Mouse (Mus musculus) MEL (cell line): Measurements from ENCODE around the gene Exog. TPM values are rescaled to one million over a fixed set of nuclear protein-coding genes. Genes with fewer than 3 reads are reported as not detected.

ENCODE experiments used
- DNase-seq: peaks from one replicate; pipeline ENCODE4 v3.0.0; 2011; ENCODE audit warnings: low read depth, low spot score
- H3K27ac ChIP-seq: 2 replicates; pipeline ENCODE4 v1.5.1; 2012; ENCODE audit warnings: low read depth, mild to moderate bottlenecking, control low read depth, low read length, moderate library complexity; ENCODE audit not compliant: control insufficient read depth
- H3K27me3 ChIP-seq, 2 experiments: fragments of 150-350 bp in 1 of 2; sonication (generic) in 1 of 2; 2 replicates each; pipeline ENCODE4 v1.6.1; 2012; ENCODE audit warnings: low read length in 2 of 2, mild to moderate bottlenecking in 2 of 2, improper control_type of control experiment in 1 of 2, moderate library complexity in 1 of 2; ENCODE audit not compliant: insufficient read depth in 2 of 2, control insufficient read depth in 1 of 2
- H3K36me3 ChIP-seq, 2 experiments: 2 replicates each; pipeline ENCODE4 v1.6.1; 2012 to 2014; ENCODE audit warnings: low read length in 2 of 2, improper control_type of control experiment in 1 of 2, inconsistent platforms in 1 of 2, mild to moderate bottlenecking in 1 of 2; ENCODE audit not compliant: insufficient read depth in 2 of 2, control insufficient read depth in 1 of 2
- H3K4me1 ChIP-seq, 2 experiments: fragments of 150-350 bp in 1 of 2; sonication (generic) in 1 of 2; 2 replicates each; pipeline ENCODE4 v1.6.1; 2012; ENCODE audit warnings: low read length in 2 of 2, improper control_type of control experiment in 1 of 2, mild to moderate bottlenecking in 1 of 2; ENCODE audit not compliant: insufficient read depth in 2 of 2, control insufficient read depth in 1 of 2
- H3K4me3 ChIP-seq, 2 experiments: fragments of 150-350 bp in 1 of 2; sonication (generic) in 1 of 2; 2 replicates each; pipeline ENCODE4 v1.5.1; 2012; ENCODE audit warnings: low read depth in 2 of 2, low read length in 2 of 2, mild to moderate bottlenecking in 2 of 2, moderate library complexity in 2 of 2, control low read depth in 1 of 2, improper control_type of control experiment in 1 of 2; ENCODE audit not compliant: control insufficient read depth in 1 of 2, insufficient read depth in 1 of 2
- H3K79me2 ChIP-seq: 2 replicates; pipeline ENCODE4 v1.6.1; 2012; ENCODE audit warnings: mild to moderate bottlenecking, low read length, moderate library complexity; ENCODE audit not compliant: control insufficient read depth, poor library complexity, insufficient read depth
- H3K9ac ChIP-seq: 2 replicates; pipeline ENCODE4 v1.6.1; 2012; ENCODE audit warnings: low read depth, mild to moderate bottlenecking, control low read depth, low read length, moderate library complexity; ENCODE audit not compliant: control insufficient read depth, poor library complexity, severe bottlenecking
- H3K9me3 ChIP-seq: fragments of 150-350 bp; sonication (generic); replicated peaks from 2 replicates; pipeline ENCODE4 v1.6.1; 2012; ENCODE audit warnings: mild to moderate bottlenecking, low read length, improper control_type of control experiment, moderate library complexity; ENCODE audit not compliant: insufficient read depth
- CHD1 ChIP-seq: IDR thresholded peaks from 2 replicates; pipeline ENCODE4 v1.6.1; 2012; ENCODE audit warnings: low read depth, mild to moderate bottlenecking, inconsistent platforms, low read length, improper control_type of control experiment
- CTCF ChIP-seq, 3 experiments: IDR thresholded peaks in 2 of 3; conservative IDR thresholded peaks in 1 of 3; 2 replicates each; pipeline ENCODE4 v1.5.1; 2011 to 2012; ENCODE audit warnings: low read length in 3 of 3, low read depth in 2 of 3, mild to moderate bottlenecking in 2 of 3, improper control_type of control experiment in 1 of 3, inconsistent platforms in 1 of 3, mixed read lengths in 1 of 3, moderate library complexity in 1 of 3; ENCODE audit not compliant: control insufficient read depth in 1 of 3, insufficient read depth in 1 of 3, poor library complexity in 1 of 3, severe bottlenecking in 1 of 3
- E2F4 ChIP-seq: IDR thresholded peaks from 2 replicates; pipeline ENCODE4 v1.6.1; 2011; ENCODE audit warnings: low read depth, low read length, improper control_type of control experiment, borderline replicate concordance
- MAX ChIP-seq: IDR thresholded peaks from 2 replicates; pipeline ENCODE4 v1.6.1; 2011; ENCODE audit warnings: low read length, improper control_type of control experiment
- NRF1 ChIP-seq: IDR thresholded peaks from 2 replicates; pipeline ENCODE4 v1.6.1; 2014; ENCODE audit warnings: low read depth, mild to moderate bottlenecking, inconsistent platforms, low read length, improper control_type of control experiment, moderate library complexity; ENCODE audit not compliant: poor library complexity, insufficient read depth, severe bottlenecking
- POLR2A ChIP-seq, 2 experiments: IDR thresholded peaks; 2 replicates each; pipeline ENCODE4 v1.6.1; 2011 to 2012; ENCODE audit warnings: low read length in 2 of 2, mild to moderate bottlenecking in 2 of 2, control low read depth in 1 of 2, improper control_type of control experiment in 1 of 2, low read depth in 1 of 2, moderate library complexity in 1 of 2; ENCODE audit not compliant: control insufficient read depth in 1 of 2, insufficient read depth in 1 of 2, poor library complexity in 1 of 2
- POLR2AphosphoS5 ChIP-seq: IDR thresholded peaks from 2 replicates; pipeline ENCODE4 v1.6.1; 2012; ENCODE audit warnings: low read depth, borderline replicate concordance, mild to moderate bottlenecking, inconsistent platforms, low read length, moderate library complexity, mixed read lengths
- SIN3A ChIP-seq: IDR thresholded peaks from 2 replicates; pipeline ENCODE4 v1.6.1; 2012; ENCODE audit warnings: low read length, improper control_type of control experiment, inconsistent platforms
- SMC3 ChIP-seq: IDR thresholded peaks from 2 replicates; pipeline ENCODE4 v1.6.1; 2011; ENCODE audit warnings: low read depth, low read length, improper control_type of control experiment
- TAL1 ChIP-seq: IDR thresholded peaks from 2 replicates; pipeline ENCODE4 v1.6.1; 2012; ENCODE audit warnings: mild to moderate bottlenecking, inconsistent platforms, low read length, moderate library complexity, mixed read lengths
- TBP ChIP-seq: IDR thresholded peaks from 2 replicates; pipeline ENCODE4 v1.8.0; 2011; ENCODE audit warnings: low read depth, low read length, improper control_type of control experiment
- TCF12 ChIP-seq: IDR thresholded peaks from 2 replicates; pipeline ENCODE4 v1.6.1; 2014; ENCODE audit warnings: low read depth, mild to moderate bottlenecking, inconsistent platforms, low read length, improper control_type of control experiment, moderate library complexity
- USF1 ChIP-seq: IDR thresholded peaks from 2 replicates; pipeline ENCODE4 v1.6.1; 2014; ENCODE audit warnings: low read depth, mild to moderate bottlenecking, inconsistent platforms, low read length, improper control_type of control experiment, moderate library complexity
- USF2 ChIP-seq, 2 experiments: IDR thresholded peaks; 2 replicates each; pipeline ENCODE4 v1.6.1; 2011 to 2012; ENCODE audit warnings: improper control_type of control experiment in 2 of 2, low read length in 2 of 2, borderline replicate concordance in 1 of 2, inconsistent platforms in 1 of 2, low read depth in 1 of 2, mild to moderate bottlenecking in 1 of 2; ENCODE audit not compliant: insufficient read depth in 1 of 2
- ZC3H11A ChIP-seq: IDR thresholded peaks from 2 replicates; pipeline ENCODE4 v1.6.1; 2012; ENCODE audit warnings: low read depth, mild to moderate bottlenecking, inconsistent platforms, low read length, improper control_type of control experiment
- ZMIZ1 ChIP-seq: IDR thresholded peaks from 2 replicates; pipeline ENCODE4 v1.6.1; 2012; ENCODE audit warnings: low read depth, mild to moderate bottlenecking, inconsistent platforms, low read length, improper control_type of control experiment, moderate library complexity
- ZNF384 ChIP-seq: IDR thresholded peaks from 2 replicates; pipeline ENCODE4 v1.6.1; 2012; ENCODE audit warnings: low read depth, mild to moderate bottlenecking, inconsistent platforms, low read length, improper control_type of control experiment
- polyA plus RNA-seq, 2 experiments: library from polyadenylated mRNA; stranded (reverse) in 1 of 2; unstranded in 1 of 2; fragments of >175 nt in 1 of 2; fragments of >200 nt in 1 of 2; gene quantifications; 2 replicates each; pipeline versions ENCODE4 v1.2.1 to v1.2.4; 2012; ENCODE audit warnings: low replicate concordance in 2 of 2, low read depth in 1 of 2; ENCODE audit not compliant: insufficient read length in 2 of 2, insufficient read depth in 1 of 2, missing spikeins in 1 of 2
- total RNA-seq: library from RNA; depleted of rRNA; stranded (reverse); fragments of 300-350 nt; gene quantifications from 2 replicates; pipeline ENCODE4 v1.2.3, GENCODE M21; 2012

Gene Exog
- total and polyA plus RNA-seq, 3 experiments, result 11.7 to 12.1 TPM; not detected in 1

- no peaks in the 10 kb centered on the region for H3K36me3 ChIP-seq
- no peaks in the 10 kb centered on the region for H3K27me3 ChIP-seq
- TF ChIP-seq SIN3A (no peak), USF1 (no peak), USF2 (IDR thresholded peaks at IDR 0.05; ENCODE audit: borderline replicate concordance in 1 of 2, insufficient read depth in 1 of 2, low read depth in 1 of 2, low read length in 2 of 2) (no peak), CTCF (IDR thresholded peaks at IDR 0.05 in 2 of 3, conservative IDR thresholded peaks at IDR 0.05 in 1 of 3; ENCODE audit: control insufficient read depth in 1 of 3, insufficient read depth in 1 of 3, low read depth in 2 of 3, low read length in 3 of 3, poor library complexity in 1 of 3, severe bottlenecking in 1 of 3) (no peak), ZMIZ1 (no peak), POLR2A (IDR thresholded peaks at IDR 0.05; ENCODE audit: control insufficient read depth in 1 of 2, insufficient read depth in 1 of 2, low read depth in 1 of 2, low read length in 2 of 2, poor library complexity in 1 of 2) (no peak), CHD1 (no peak), TAL1 (no peak), SMC3 (no peak), NRF1 (no peak)
- TF ChIP-seq, all 39 proteins: peak for 0
- H3K9ac ChIP-seq, result no peak overlapping the region
- no peaks in the 10 kb centered on the region for H3K79me2 ChIP-seq
- H3K9me3 ChIP-seq, result no peaks in the 10 kb centered on the region
- H3K4me3 ChIP-seq, result no peak overlapping the region
- H3K4me1 ChIP-seq, result no peaks in the 10 kb centered on the region
- no peak for DNase-seq
- no peak overlapping the region for H3K27ac ChIP-seq
Measured at GRCm38 (mm10) chr9:119474717-119475611, 30.2 kb downstream of the Exog start.

- H3K79me2 ChIP-seq, result no peaks in the 10 kb centered on the region
- no peak overlapping the region for H3K9ac ChIP-seq
- H3K36me3 ChIP-seq, result no peaks in the 10 kb centered on the region
- TF ChIP-seq POLR2AphosphoS5, result no peak
- TF ChIP-seq USF1, result no peak
- no peak for TF ChIP-seq E2F4
- no peak for TF ChIP-seq ZC3H11A
- TF ChIP-seq TBP, result no peak
- TF ChIP-seq ZNF384, result no peak
- no peak for TF ChIP-seq MAX
- no peak for TF ChIP-seq TCF12
- no peak for DNase-seq
- no peaks in the 10 kb centered on the region for H3K4me1 ChIP-seq
- no peak overlapping the region for H3K4me3 ChIP-seq
- no peak overlapping the region for H3K27ac ChIP-seq
- no peaks in the 10 kb centered on the region for H3K9me3 ChIP-seq
- H3K27me3 ChIP-seq, result no peaks in the 10 kb centered on the region
Measured at GRCm38 (mm10) chr9:119477754-119478153, 33.0 kb downstream of the Exog start.
